Mouse (Mus musculus): ENCODE measurements around the gene Taf8. TPM values are rescaled to one million over a fixed set of nuclear protein-coding genes. Genes with fewer than 3 reads are reported as not detected.

Gene Taf8
- polyA plus RNA-seq, 1 experiment = 32.2 TPM

GRCm38 (mm10) chr17:47535812-47536236 lies 33.7 kb upstream of the Taf8 start:
- WGBS = 58% methylated on average over 9 of the region's 9 CpGs
- Histone ChIP-seq H3K27ac (ENCODE audit: control insufficient read depth, insufficient read depth, low read depth, low read length, poor library complexity) (peak overlapping the region; percentile 87), H3K4me1 (ENCODE audit: control insufficient read depth, insufficient read depth, low read length) (peaks cover 14% of the 10 kb centered on the region), H3K4me3 (replicated peaks; ENCODE audit: control insufficient read depth, low read depth, low read length) (no peak overlapping the region)
- TF ChIP-seq CTCF (IDR thresholded peaks at IDR 0.05; ENCODE audit: control insufficient read depth, insufficient read depth, low read length) = no peak
- TF ChIP-seq POLR2A (IDR thresholded peaks at IDR 0.05; ENCODE audit: borderline replicate concordance, control insufficient read depth, low read depth, low read length) = peak; percentile 52; the same call in 1 of the 2 replicates

- WGBS = 95% methylated on average over 13 of the region's 13 CpGs
- Histone ChIP-seq H3K4me1 (ENCODE audit: control insufficient read depth, insufficient read depth, low read length) (peaks cover 18% of the 10 kb centered on the region), H3K4me3 (replicated peaks; ENCODE audit: control insufficient read depth, low read depth, low read length) (no peak overlapping the region), H3K27ac (ENCODE audit: control insufficient read depth, insufficient read depth, low read depth, low read length, poor library complexity) (no peak overlapping the region)
- TF ChIP-seq POLR2A (IDR thresholded peaks at IDR 0.05; ENCODE audit: borderline replicate concordance, control insufficient read depth, low read depth, low read length) (no peak), CTCF (IDR thresholded peaks at IDR 0.05; ENCODE audit: control insufficient read depth, insufficient read depth, low read length) (no peak)
Measured at GRCm38 (mm10) chr17:47533691-47534090, 31.6 kb upstream of the Taf8 start.

GRCm38 (mm10) chr17:47532364-47532763 lies 30.3 kb upstream of the Taf8 start:
- Histone ChIP-seq H3K27ac (ENCODE audit: control insufficient read depth, insufficient read depth, low read depth, low read length, poor library complexity) (peak overlapping the region; percentile 42; the same call in 1 of the 2 replicates), H3K4me3 (replicated peaks; ENCODE audit: control insufficient read depth, low read depth, low read length) (no peak overlapping the region), H3K4me1 (ENCODE audit: control insufficient read depth, insufficient read depth, low read length) (peaks cover 24% of the 10 kb centered on the region)
- TF ChIP-seq CTCF (IDR thresholded peaks at IDR 0.05; ENCODE audit: control insufficient read depth, insufficient read depth, low read length) (no peak), POLR2A (IDR thresholded peaks at IDR 0.05; ENCODE audit: borderline replicate concordance, control insufficient read depth, low read depth, low read length) (no peak)
- 77% methylated on average over 5 of the region's 5 CpGs for WGBS

- Histone ChIP-seq H3K4me3 (replicated peaks; ENCODE audit: control insufficient read depth, low read depth, low read length) (peak overlapping the region; percentile 7), H3K4me1 (ENCODE audit: control insufficient read depth, insufficient read depth, low read length) (peaks cover 24% of the 10 kb centered on the region), H3K27ac (ENCODE audit: control insufficient read depth, insufficient read depth, low read depth, low read length, poor library complexity) (peak overlapping the region; percentile 41)
- TF ChIP-seq POLR2A (IDR thresholded peaks at IDR 0.05; ENCODE audit: borderline replicate concordance, control insufficient read depth, low read depth, low read length) (no peak), CTCF (IDR thresholded peaks at IDR 0.05; ENCODE audit: control insufficient read depth, insufficient read depth, low read length) (no peak)
- 13% methylated on average over 10 of the region's 10 CpGs for WGBS
Measured at GRCm38 (mm10) chr17:47531387-47531818, 29.3 kb upstream of the Taf8 start.

- TF ChIP-seq CTCF (IDR thresholded peaks at IDR 0.05; ENCODE audit: control insufficient read depth, insufficient read depth, low read length) (no peak), POLR2A (IDR thresholded peaks at IDR 0.05; ENCODE audit: borderline replicate concordance, control insufficient read depth, low read depth, low read length) (no peak)
- no peak overlapping the region for H3K4me3 ChIP-seq (replicated peaks; ENCODE audit: control insufficient read depth, low read depth, low read length)
- H3K27ac ChIP-seq (ENCODE audit: control insufficient read depth, insufficient read depth, low read depth, low read length, poor library complexity) = no peak overlapping the region
- WGBS = 85% methylated on average over 11 of the region's 11 CpGs
- H3K4me1 ChIP-seq (ENCODE audit: control insufficient read depth, insufficient read depth, low read length) = peaks cover 23% of the 10 kb centered on the region
Measured at GRCm38 (mm10) chr17:47529595-47529994, 27.5 kb upstream of the Taf8 start.

GRCm38 (mm10) chr17:47528919-47529318 lies 26.8 kb upstream of the Taf8 start:
- no peak overlapping the region for H3K27ac ChIP-seq (ENCODE audit: control insufficient read depth, insufficient read depth, low read depth, low read length, poor library complexity)
- H3K4me1 ChIP-seq (ENCODE audit: control insufficient read depth, insufficient read depth, low read length) = peaks cover 24% of the 10 kb centered on the region
- TF ChIP-seq CTCF (IDR thresholded peaks at IDR 0.05; ENCODE audit: control insufficient read depth, insufficient read depth, low read length) (no peak), POLR2A (IDR thresholded peaks at IDR 0.05; ENCODE audit: borderline replicate concordance, control insufficient read depth, low read depth, low read length) (no peak)
- WGBS = 86% methylated on average over 8 of the region's 8 CpGs
- H3K4me3 ChIP-seq (replicated peaks; ENCODE audit: control insufficient read depth, low read depth, low read length) = no peak overlapping the region

GRCm38 (mm10) chr17:47527581-47528300 lies 25.6 kb upstream of the Taf8 start:
- Histone ChIP-seq H3K4me1 (ENCODE audit: control insufficient read depth, insufficient read depth, low read length) (peaks cover 34% of the 10 kb centered on the region), H3K27ac (ENCODE audit: control insufficient read depth, insufficient read depth, low read depth, low read length, poor library complexity) (0 out of 2 replicates have a peak overlapping the region, but pooled peaks have one; percentile 3), H3K4me3 (replicated peaks; ENCODE audit: control insufficient read depth, low read depth, low read length) (no peak overlapping the region)
- TF ChIP-seq CTCF (IDR thresholded peaks at IDR 0.05; ENCODE audit: control insufficient read depth, insufficient read depth, low read length) = no peak
- no peak for TF ChIP-seq POLR2A (IDR thresholded peaks at IDR 0.05; ENCODE audit: borderline replicate concordance, control insufficient read depth, low read depth, low read length)
- WGBS = 47% methylated on average over 10 of the region's 10 CpGs

- H3K27ac ChIP-seq (ENCODE audit: control insufficient read depth, insufficient read depth, low read depth, low read length, poor library complexity) = no peak overlapping the region; the same call in 1 of the 2 replicates
- no peak overlapping the region for H3K4me3 ChIP-seq (replicated peaks; ENCODE audit: control insufficient read depth, low read depth, low read length)
- peaks cover 39% of the 10 kb centered on the region for H3K4me1 ChIP-seq (ENCODE audit: control insufficient read depth, insufficient read depth, low read length)
Measured at GRCm38 (mm10) chr17:47526856-47527520, 24.9 kb upstream of the Taf8 start.

More at GRCm38 (mm10) chr17:47526856-47527520, 24.9 kb upstream of the Taf8 start:
- TF ChIP-seq POLR2A (IDR thresholded peaks at IDR 0.05; ENCODE audit: borderline replicate concordance, control insufficient read depth, low read depth, low read length) (no peak), CTCF (IDR thresholded peaks at IDR 0.05; ENCODE audit: control insufficient read depth, insufficient read depth, low read length) (no peak)
- 60% methylated on average over 17 of the region's 17 CpGs for WGBS
